In genomic region chr4:128155226-128155625, GRCm38 (mm10) we compare ENCODE assay signal across 23 mouse cellular contexts.
DNase-seq lines count a peak whose midpoint lies in the region; ATAC-seq and TF ChIP-seq lines count a peak whose summit lies in the region.
"Had no signal": no experiment of that assay in that cellular context is flagged by ENCODE, and none has a peak within 500 bp of the region (broad histone marks: within the 10 kb centered on the region; RNA-seq: fewer than 3 reads in every experiment).

No protein-coding gene starts in this region.

- peak overlapping the region; percentile 3 for H3K4me3 ChIP-seq in megakaryocyte, embryonic 14.5 days (replicated peaks)
- H3K4me3 ChIP-seq in midbrain, embryonic 16.5 days (ENCODE audit: low read depth, low read length), result no peak overlapping the region
- no peak overlapping the region for H3K4me3 ChIP-seq in midbrain, postnatal 0 days (ENCODE audit: low read depth, low read length)
- no peak overlapping the region for H3K4me3 ChIP-seq in intestine, embryonic 16.5 days (ENCODE audit: low read length)
- H3K4me3 ChIP-seq: embryonic facial prominence, embryonic 12.5 days; forebrain, embryonic 12.5 days; gastrocnemius, adult 2 months; heart, embryonic 13.5 days; hindbrain, embryonic 15.5 days had no signal

- WGBS in midbrain, embryonic 16.5 days, result 18% methylated on average over 3 of the region's 3 CpGs
- WGBS in midbrain, postnatal 0 days, result 42% methylated on average over 3 of the region's 3 CpGs
- 42% methylated on average over 3 of the region's 3 CpGs for WGBS in intestine, embryonic 16.5 days

- no peak overlapping the region for H3K4me2 ChIP-seq in midbrain, embryonic 16.5 days (ENCODE audit: low read length)
- no peak overlapping the region for H3K4me2 ChIP-seq in midbrain, postnatal 0 days (ENCODE audit: low read depth, low read length, poor library complexity, severe bottlenecking)
- H3K4me2 ChIP-seq in intestine, embryonic 16.5 days (ENCODE audit: low read depth, low read length), result no peak overlapping the region
- H3K4me2 ChIP-seq: embryonic facial prominence, embryonic 12.5 days; forebrain, embryonic 12.5 days; heart, embryonic 13.5 days; hindbrain, embryonic 15.5 days had no signal

- H3K27me3 ChIP-seq in megakaryocyte, embryonic 14.5 days (replicated peaks), result no peaks in the 10 kb centered on the region
- no peaks in the 10 kb centered on the region for H3K27me3 ChIP-seq in midbrain, embryonic 16.5 days (ENCODE audit: control insufficient read depth, insufficient read depth, low read depth, low read length)
- H3K27me3 ChIP-seq in midbrain, postnatal 0 days (ENCODE audit: insufficient read depth, low read length), result no peaks in the 10 kb centered on the region
- H3K27me3 ChIP-seq in intestine, embryonic 16.5 days (replicated peaks; ENCODE audit: control insufficient read depth, insufficient read depth, low read length), result no peaks in the 10 kb centered on the region
- H3K27me3 ChIP-seq: embryonic facial prominence, embryonic 12.5 days; forebrain, embryonic 12.5 days; heart, embryonic 13.5 days; hindbrain, embryonic 15.5 days had no signal

- no peak overlapping the region for H3K9ac ChIP-seq in midbrain, embryonic 16.5 days (ENCODE audit: low read depth, low read length)
- no peak overlapping the region for H3K9ac ChIP-seq in midbrain, postnatal 0 days (replicated peaks; ENCODE audit: low read length, poor library complexity, severe bottlenecking)
- no peak overlapping the region for H3K9ac ChIP-seq in intestine, embryonic 16.5 days (ENCODE audit: low read depth, low read length)
- H3K9ac ChIP-seq: embryonic facial prominence, embryonic 12.5 days; forebrain, embryonic 12.5 days; forebrain, postnatal 0 days; heart, embryonic 13.5 days; hindbrain, embryonic 15.5 days had no signal

- no peaks in the 10 kb centered on the region for H3K36me3 ChIP-seq in megakaryocyte, embryonic 14.5 days (replicated peaks; ENCODE audit: low read length)
- no peaks in the 10 kb centered on the region for H3K36me3 ChIP-seq in midbrain, embryonic 16.5 days (ENCODE audit: control insufficient read depth, insufficient read depth, low read length)
- no peaks in the 10 kb centered on the region for H3K36me3 ChIP-seq in midbrain, postnatal 0 days (ENCODE audit: insufficient read depth, low read length)
- no peaks in the 10 kb centered on the region for H3K36me3 ChIP-seq in intestine, embryonic 16.5 days (ENCODE audit: control insufficient read depth, insufficient read depth, low read length)
- H3K36me3 ChIP-seq: embryonic facial prominence, embryonic 12.5 days; forebrain, embryonic 12.5 days; G1E; heart, embryonic 13.5 days; hindbrain, embryonic 15.5 days had no signal

- H3K9me3 ChIP-seq in megakaryocyte, embryonic 14.5 days, result peaks cover 77% of the 10 kb centered on the region
- H3K9me3 ChIP-seq in midbrain, embryonic 16.5 days (replicated peaks; ENCODE audit: control insufficient read depth, low read length, poor library complexity, severe bottlenecking), result no peaks in the 10 kb centered on the region
- H3K9me3 ChIP-seq in midbrain, postnatal 0 days (ENCODE audit: low read length), result no peaks in the 10 kb centered on the region
- H3K9me3 ChIP-seq in intestine, embryonic 16.5 days (ENCODE audit: control insufficient read depth, low read length), result no peaks in the 10 kb centered on the region
- H3K9me3 ChIP-seq: embryonic facial prominence, embryonic 12.5 days; forebrain, embryonic 12.5 days; heart, embryonic 13.5 days; hindbrain, embryonic 15.5 days had no signal

- no peak for DNase-seq in midbrain, postnatal 0 days (ENCODE audit: low spot score)
- peak; percentile 24 for DNase-seq in hindlimb bud, embryonic 11.5 days (ENCODE audit: extremely low spot score, low read depth, low spot score)
- DNase-seq in right cerebral cortex, postnatal 4 days, result no peak
- DNase-seq: adrenal gland, adult 8-10 months; adrenal gland, postnatal 36 days; cerebellum, adult 11 months; cerebellum, adult 8-10 months; cerebellum, postnatal 14 days; forebrain, postnatal 0 days; gastrocnemius, adult 2 months; gastrocnemius, postnatal 25 days; heart, postnatal 36 days had no signal

- TF ChIP-seq CTCF in midbrain, postnatal 0 days (IDR thresholded peaks at IDR 0.05), result no peak

- no peak for ATAC-seq in megakaryocyte, adult 5-6 weeks (ENCODE audit: poor library complexity, severe bottlenecking)
- no peak for ATAC-seq in midbrain, embryonic 16.5 days
- no peak for ATAC-seq in midbrain, postnatal 0 days (ENCODE audit: low FRiP score)
- ATAC-seq in intestine, embryonic 16.5 days, result no peak
- ATAC-seq: CD4-positive, CD25-positive, alpha-beta regulatory T cell, adult 4 months; forebrain, postnatal 0 days; inflammation-experienced regulatory T-cells, adult 6 months had no signal

- no peaks in the 10 kb centered on the region for H3K4me1 ChIP-seq in megakaryocyte, embryonic 14.5 days
- peaks cover 17% of the 10 kb centered on the region for H3K4me1 ChIP-seq in midbrain, embryonic 16.5 days (ENCODE audit: control insufficient read depth, insufficient read depth, low read length)
- H3K4me1 ChIP-seq in midbrain, postnatal 0 days (ENCODE audit: insufficient read depth, low read length), result peaks cover 5% of the 10 kb centered on the region
- no peaks in the 10 kb centered on the region for H3K4me1 ChIP-seq in intestine, embryonic 16.5 days (ENCODE audit: control insufficient read depth, insufficient read depth, low read length)
- H3K4me1 ChIP-seq: forebrain, embryonic 12.5 days; heart, embryonic 13.5 days had no signal

- H3K27ac ChIP-seq in midbrain, embryonic 16.5 days (ENCODE audit: low read length), result 0 out of 2 replicates have a peak overlapping the region, but pooled peaks have one; percentile 30
- no peak overlapping the region for H3K27ac ChIP-seq in midbrain, postnatal 0 days (ENCODE audit: low read depth, low read length)
- no peak overlapping the region for H3K27ac ChIP-seq in intestine, embryonic 16.5 days (ENCODE audit: low read length)
- H3K27ac ChIP-seq: embryonic facial prominence, embryonic 12.5 days; forebrain, embryonic 12.5 days; gastrocnemius, adult 2 months; heart, embryonic 13.5 days; hindbrain, embryonic 15.5 days had no signal
